In genomic region chr9:107550491-107551116, GRCm38 (mm10) we compare ENCODE assay signal across 8 mouse cellular contexts. TPM values are rescaled to one million over a fixed set of nuclear protein-coding genes. Genes with fewer than 3 reads are reported as not detected.
DNase-seq lines count a peak whose midpoint lies in the region; ATAC-seq and TF ChIP-seq lines count a peak whose summit lies in the region.

No protein-coding gene starts in this region.

- WGBS in heart, embryonic 12.5 days: 32% methylated on average over 23 of the region's 23 CpGs
- WGBS in forebrain, embryonic 15.5 days: 37% methylated on average over 23 of the region's 23 CpGs

- ATAC-seq in heart, embryonic 12.5 days (ENCODE audit: insufficient number of reproducible peaks, low FRiP score): no peak
- no peak for ATAC-seq in forebrain, embryonic 15.5 days (replicated peaks)

- peak overlapping the region; percentile 94 for H3K4me2 ChIP-seq in heart, embryonic 12.5 days
- peak overlapping the region; percentile 70 for H3K4me2 ChIP-seq in forebrain, embryonic 15.5 days (replicated peaks)
- H3K4me2 ChIP-seq in myocyte (ENCODE audit: low read depth): peak overlapping the region; percentile 85

- peaks cover 48% of the 10 kb centered on the region for H3K4me1 ChIP-seq in heart, embryonic 12.5 days (replicated peaks)
- peaks cover 49% of the 10 kb centered on the region for H3K4me1 ChIP-seq in forebrain, embryonic 15.5 days

- H3K4me3 ChIP-seq in heart, embryonic 12.5 days: peak overlapping the region; percentile 56
- no peak overlapping the region for H3K4me3 ChIP-seq in forebrain, embryonic 15.5 days
- peak overlapping the region; percentile 96 for H3K4me3 ChIP-seq in myocyte

- no peaks in the 10 kb centered on the region for H3K36me3 ChIP-seq in heart, embryonic 12.5 days
- H3K36me3 ChIP-seq in forebrain, embryonic 15.5 days: no peaks in the 10 kb centered on the region
- no peaks in the 10 kb centered on the region for H3K36me3 ChIP-seq in myocyte (ENCODE audit: control insufficient read depth, insufficient read depth)

- peaks cover 31% of the 10 kb centered on the region for H3K27me3 ChIP-seq in heart, embryonic 12.5 days (replicated peaks)
- H3K27me3 ChIP-seq in forebrain, embryonic 15.5 days: peaks cover 33% of the 10 kb centered on the region
- no peaks in the 10 kb centered on the region for H3K27me3 ChIP-seq in myocyte (ENCODE audit: control insufficient read depth, insufficient read depth, insufficient read length)

- H3K79me2 ChIP-seq in myocyte (ENCODE audit: control insufficient read depth, insufficient read depth): peaks cover 22% of the 10 kb centered on the region

- no peaks in the 10 kb centered on the region for H3K9me3 ChIP-seq in heart, embryonic 12.5 days (replicated peaks)
- H3K9me3 ChIP-seq in forebrain, embryonic 15.5 days: no peaks in the 10 kb centered on the region

- no peak overlapping the region for H3K27ac ChIP-seq in heart, embryonic 12.5 days (ENCODE audit: poor library complexity, severe bottlenecking)
- no peak overlapping the region for H3K27ac ChIP-seq in forebrain, embryonic 15.5 days (replicated peaks)

- no peak for TF ChIP-seq POLR2A in myocyte (IDR thresholded peaks at IDR 0.05; ENCODE audit: insufficient read length, low read depth)

- DNase-seq in heart, postnatal 10 days: no peak
- DNase-seq in kidney, postnatal 4 days: peak; percentile 46 to 70
- no peak for DNase-seq in layer of hippocampus, postnatal 10 days (ENCODE audit: low spot score in 2 of 2)
- DNase-seq in layer of hippocampus, postnatal 25 days (ENCODE audit: extremely low spot score in 1 of 2, low spot score in 1 of 2): no peak
- no peak for DNase-seq in cerebellum, postnatal 14 days

- intact Hi-C loops in heart, postnatal 10 days (cut with DNase I): no loop called here

- peak overlapping the region; percentile 81; the same call in 1 of the 2 replicates for H3K9ac ChIP-seq in heart, embryonic 12.5 days
- no peak overlapping the region for H3K9ac ChIP-seq in forebrain, embryonic 15.5 days (replicated peaks)

- no peak overlapping the region for H3ac ChIP-seq in myocyte (ENCODE audit: control insufficient read depth, insufficient read length)

TF ChIP-seq in myocyte, 11 proteins besides CTCF, POLR2A, EP300 and RAD21:
- TF ChIP-seq E2F4 (IDR thresholded peaks at IDR 0.05; ENCODE audit: insufficient read depth): no peak
- no peak for TF ChIP-seq TCF12 (IDR thresholded peaks at IDR 0.05; ENCODE audit: insufficient read depth, poor library complexity, severe bottlenecking)
- TF ChIP-seq MYOG (IDR thresholded peaks at IDR 0.05; ENCODE audit: control insufficient read depth in 1 of 3, insufficient read depth in 1 of 3, insufficient read length in 2 of 3, low read depth in 2 of 3): no peak
- no peak for TF ChIP-seq TCF3 (IDR thresholded peaks at IDR 0.05; ENCODE audit: insufficient read length, low read depth)
- TF ChIP-seq SRF (IDR thresholded peaks at IDR 0.05; ENCODE audit: control insufficient read depth, insufficient read length, low read depth): no peak
- no peak for TF ChIP-seq REST (IDR thresholded peaks at IDR 0.05; ENCODE audit: insufficient read depth, insufficient read length)
- no peak for TF ChIP-seq CEBPB (IDR thresholded peaks at IDR 0.05; ENCODE audit: insufficient read depth, poor library complexity, severe bottlenecking)
- no peak for TF ChIP-seq POLR2AphosphoS2 (IDR thresholded peaks at IDR 0.05; ENCODE audit: insufficient read length, low read depth)
- TF ChIP-seq MAX (IDR thresholded peaks at IDR 0.05; ENCODE audit: low read depth): no peak
- TF ChIP-seq USF1 (IDR thresholded peaks at IDR 0.05; ENCODE audit: low read depth): no peak
- TF ChIP-seq MYOD1 (IDR thresholded peaks at IDR 0.05; ENCODE audit: control insufficient read depth in 1 of 3, insufficient read length in 2 of 3, low read depth in 2 of 3): no peak
TF ChIP-seq in myocyte: peak in this region for 0.

RNA-seq across cellular contexts. Expression of gene Rassf1, which starts 0.8 kb away (rescaled TPM):
- polyA plus RNA-seq in heart, embryonic 12.5 days (2016; fragmentation: Nextera tagmentation; extraction: Ambion mirVana): 48.2 and 49.0 TPM in 2 replicates
- 10 to 100 TPM; 28.8 to 32.0 TPM for total RNA-seq in heart, postnatal 10 days (2021)
- polyA plus RNA-seq in forebrain, embryonic 15.5 days (2015; fragmentation: Nextera tagmentation; extraction: Ambion mirVana): 38.9 and 41.1 TPM in 2 replicates
- 59.3 TPM for polyA plus RNA-seq in myocyte (2012; fragmentation: generic; extraction: Trizol)
- 10 to 100 TPM; 18.3 to 18.6 TPM for total RNA-seq in layer of hippocampus, postnatal 10 days (2021)
- 10 to 100 TPM; 16.1 to 16.3 TPM for total RNA-seq in layer of hippocampus, postnatal 25 days (2021)

RNA-seq across cellular contexts. Expression of gene Zmynd10, which starts 3.5 kb away (rescaled TPM):
- 0.22 and 0.35 TPM in 2 replicates for polyA plus RNA-seq in heart, embryonic 12.5 days (2016; fragmentation: Nextera tagmentation; extraction: Ambion mirVana)
- total RNA-seq in heart, postnatal 10 days (2021): not detected
- 3.7 and 4.6 TPM in 2 replicates for polyA plus RNA-seq in forebrain, embryonic 15.5 days (2015; fragmentation: Nextera tagmentation; extraction: Ambion mirVana)
- polyA plus RNA-seq in myocyte (2012; fragmentation: generic; extraction: Trizol): 0.52 TPM
- 1 to 10 TPM; 3.4 to 4.1 TPM for total RNA-seq in layer of hippocampus, postnatal 10 days (2021)
- total RNA-seq in layer of hippocampus, postnatal 25 days (2021): 1 to 10 TPM; 4.7 to 5.2 TPM

RNA-seq across cellular contexts. Expression of gene Nprl2, which starts 8.6 kb away (rescaled TPM):
- polyA plus RNA-seq in heart, embryonic 12.5 days (2016; fragmentation: Nextera tagmentation; extraction: Ambion mirVana): 24.4 and 25.1 TPM in 2 replicates
- 10 to 100 TPM; 12.9 to 16.7 TPM for total RNA-seq in heart, postnatal 10 days (2021)
- 74.9 and 78.7 TPM in 2 replicates for polyA plus RNA-seq in forebrain, embryonic 15.5 days (2015; fragmentation: Nextera tagmentation; extraction: Ambion mirVana)
- 24.6 TPM for polyA plus RNA-seq in myocyte (2012; fragmentation: generic; extraction: Trizol)
- 10 to 100 TPM; 31.1 to 33.1 TPM for total RNA-seq in layer of hippocampus, postnatal 10 days (2021)
- 10 to 100 TPM; 42.4 to 44.9 TPM for total RNA-seq in layer of hippocampus, postnatal 25 days (2021)

RNA-seq across cellular contexts. Expression of gene Cyb561d2, which starts 8.6 kb away (rescaled TPM):
- 16.6 and 18.4 TPM in 2 replicates for polyA plus RNA-seq in heart, embryonic 12.5 days (2016; fragmentation: Nextera tagmentation; extraction: Ambion mirVana)
- total RNA-seq in heart, postnatal 10 days (2021): 1 to 10 TPM; 5.5 to 6.2 TPM
- polyA plus RNA-seq in forebrain, embryonic 15.5 days (2015; fragmentation: Nextera tagmentation; extraction: Ambion mirVana): 34.7 and 36.0 TPM in 2 replicates
- 18.8 TPM for polyA plus RNA-seq in myocyte (2012; fragmentation: generic; extraction: Trizol)
- total RNA-seq in layer of hippocampus, postnatal 10 days (2021): 10 to 100 TPM; 17.7 to 19.5 TPM
- total RNA-seq in layer of hippocampus, postnatal 25 days (2021): 10 to 100 TPM; 16.4 to 18.5 TPM

RNA-seq across cellular contexts. Expression of gene Tusc2, which starts 12.5 kb away (rescaled TPM):
- 60.1 and 61.4 TPM in 2 replicates for polyA plus RNA-seq in heart, embryonic 12.5 days (2016; fragmentation: Nextera tagmentation; extraction: Ambion mirVana)
- 10 to 100 TPM; 25.7 to 26.8 TPM for total RNA-seq in heart, postnatal 10 days (2021)
- 96.7 and 97.5 TPM in 2 replicates for polyA plus RNA-seq in forebrain, embryonic 15.5 days (2015; fragmentation: Nextera tagmentation; extraction: Ambion mirVana)
- 25.0 TPM for polyA plus RNA-seq in myocyte (2012; fragmentation: generic; extraction: Trizol)
- total RNA-seq in layer of hippocampus, postnatal 10 days (2021): 10 to 100 TPM; 58.3 to 66.6 TPM
- total RNA-seq in layer of hippocampus, postnatal 25 days (2021): 10 to 100 TPM; 71.1 to 76.0 TPM

Comparison
In these comparisons a context has a peak if more than half of its experiments do, and no peak if none do; other contexts are left out.
1. DNase-seq: peak in kidney, postnatal 4 days (2 of 2); none in heart, postnatal 10 days (0 of 2), layer of hippocampus, postnatal 10 days (0 of 2), layer of hippocampus, postnatal 25 days (0 of 2) and cerebellum, postnatal 14 days (0 of 2).
2. Peak in every context shown above with its lines, with median percentiles within 50 percentile points of each other: H3K4me2 ChIP-seq.